Mouse (Mus musculus): Measurements from ENCODE around the gene Kcnt1. TPM values are rescaled to one million over a fixed set of nuclear protein-coding genes. Genes with fewer than 3 reads are reported as not detected.

Kcnt1 gene
- polyA plus RNA-seq, 1 experiment from 2014 or later: 0.07 TPM

Other genes with a start within 250 kb of the Kcnt1 start
- gene Ccdc183, start 246.1 kb upstream of the Kcnt1 start, polyA plus RNA-seq (2015; fragmentation: Nextera tagmentation; extraction: Ambion mirVana): 0.11 and 0.13 TPM in 2 replicates
- gene Tmem141, start 241.7 kb upstream of the Kcnt1 start, polyA plus RNA-seq (2015; fragmentation: Nextera tagmentation; extraction: Ambion mirVana): 20.3 and 20.4 TPM in 2 replicates
- gene Fcna, start 235.7 kb upstream of the Kcnt1 start, polyA plus RNA-seq (2015; fragmentation: Nextera tagmentation; extraction: Ambion mirVana): 2.3 and 2.6 TPM in 2 replicates
- gene Lcn8, start 210.6 kb upstream of the Kcnt1 start, polyA plus RNA-seq (2015; fragmentation: Nextera tagmentation; extraction: Ambion mirVana): not detected in 2 replicates
- gene Lcn5, start 205.8 kb upstream of the Kcnt1 start, polyA plus RNA-seq (2015; fragmentation: Nextera tagmentation; extraction: Ambion mirVana): not detected in 2 replicates
- not detected in 2 replicates for gene Lcn6, start 186.9 kb upstream of the Kcnt1 start, polyA plus RNA-seq (2015; fragmentation: Nextera tagmentation; extraction: Ambion mirVana)
- gene Lcn10, start 181.0 kb upstream of the Kcnt1 start, polyA plus RNA-seq (2015; fragmentation: Nextera tagmentation; extraction: Ambion mirVana): not detected in 2 replicates
- gene Obp2a, start 163.7 kb upstream of the Kcnt1 start, polyA plus RNA-seq (2015; fragmentation: Nextera tagmentation; extraction: Ambion mirVana): not detected in 2 replicates
- 47.0 and 47.6 TPM in 2 replicates for gene Bmyc, start 157.0 kb upstream of the Kcnt1 start, polyA plus RNA-seq (2015; fragmentation: Nextera tagmentation; extraction: Ambion mirVana)
- gene Obp2b, start 126.7 kb upstream of the Kcnt1 start, polyA plus RNA-seq (2015; fragmentation: Nextera tagmentation; extraction: Ambion mirVana): not detected in 2 replicates
- gene Lcn3, start 98.2 kb upstream of the Kcnt1 start, polyA plus RNA-seq (2015; fragmentation: Nextera tagmentation; extraction: Ambion mirVana): not detected in 2 replicates
- gene Lcn11, start 86.7 kb upstream of the Kcnt1 start, polyA plus RNA-seq (2015; fragmentation: Nextera tagmentation; extraction: Ambion mirVana): not detected in 2 replicates
- gene Gm13539, start 81.5 kb upstream of the Kcnt1 start, polyA plus RNA-seq (2015; fragmentation: Nextera tagmentation; extraction: Ambion mirVana): not detected in 2 replicates
- not detected in 2 replicates for gene Glt6d1, start 47.9 kb upstream of the Kcnt1 start, polyA plus RNA-seq (2015; fragmentation: Nextera tagmentation; extraction: Ambion mirVana)
- not detected in 2 replicates for gene Lcn9, start 40.6 kb upstream of the Kcnt1 start, polyA plus RNA-seq (2015; fragmentation: Nextera tagmentation; extraction: Ambion mirVana)
- gene Sohlh1, start 16.5 kb upstream of the Kcnt1 start, polyA plus RNA-seq (2015; fragmentation: Nextera tagmentation; extraction: Ambion mirVana): not detected in 2 replicates
- 6.6 and 11.6 TPM in 2 replicates for gene Camsap1, start 119.5 kb downstream of the Kcnt1 start, polyA plus RNA-seq (2015; fragmentation: Nextera tagmentation; extraction: Ambion mirVana)
- gene Ubac1, start 158.0 kb downstream of the Kcnt1 start, polyA plus RNA-seq (2015; fragmentation: Nextera tagmentation; extraction: Ambion mirVana): 97.0 and 111 TPM in 2 replicates